Mouse (Mus musculus) thymus, postnatal 0 days (tissue): ENCODE results near the gene Dhx8. TPM values are rescaled to one million over a fixed set of nuclear protein-coding genes. Genes with fewer than 3 reads are reported as not detected.

Experiments used
- DNase-seq: peaks from one replicate; pipeline ENCODE4 v3.0.0-alpha.2; 2015; ENCODE audit warnings: low spot score
- polyA plus RNA-seq: library from polyadenylated mRNA; unstranded; fragments of >200 nt; fragmentation: Nextera tagmentation; extraction: Ambion mirVana; gene quantifications from 2 replicates; pipeline ENCODE4 v1.2.1, GENCODE M21; 2015

Dhx8 gene
- 42.9 and 53.5 TPM in 2 replicates for polyA plus RNA-seq

GRCm38 (mm10) chr11:101732518-101733440 is at the start of gene Dhx8:
Gene Dhx8 (plus strand): TSS chr11:101732919.
- DNase-seq, result peak; percentile 97

- no peak for DNase-seq
Measured at GRCm38 (mm10) chr11:101687351-101688301, 45.1 kb upstream of the Dhx8 start.

GRCm38 (mm10) chr11:101689701-101690113 is 43.0 kb upstream of the Dhx8 start:
- DNase-seq, result no peak

GRCm38 (mm10) chr11:101690326-101690725 is 42.4 kb upstream of the Dhx8 start:
- DNase-seq, result no peak

- DNase-seq, result peak; percentile 10
Measured at GRCm38 (mm10) chr11:101695906-101696661, 36.6 kb upstream of the Dhx8 start.

GRCm38 (mm10) chr11:101697156-101697861 is 35.4 kb upstream of the Dhx8 start:
- DNase-seq, result peak; percentile 71

- no peak for DNase-seq
Measured at GRCm38 (mm10) chr11:101698114-101698513, 34.6 kb upstream of the Dhx8 start.

GRCm38 (mm10) chr11:101699556-101699955 is 33.2 kb upstream of the Dhx8 start:
- DNase-seq, result no peak

GRCm38 (mm10) chr11:101699991-101700390 is 32.7 kb upstream of the Dhx8 start:
- no peak for DNase-seq

GRCm38 (mm10) chr11:101700446-101700845 is 32.3 kb upstream of the Dhx8 start:
- DNase-seq, result no peak

GRCm38 (mm10) chr11:101704081-101704480 is 28.6 kb upstream of the Dhx8 start:
- DNase-seq, result no peak

- DNase-seq, result no peak
Measured at GRCm38 (mm10) chr11:101706764-101707448, 25.8 kb upstream of the Dhx8 start.

- DNase-seq, result no peak
Measured at GRCm38 (mm10) chr11:101708482-101708881, 24.2 kb upstream of the Dhx8 start.

GRCm38 (mm10) chr11:101712811-101713210 is 19.9 kb upstream of the Dhx8 start:
- no peak for DNase-seq

GRCm38 (mm10) chr11:101714012-101714411 is 18.7 kb upstream of the Dhx8 start:
- DNase-seq, result no peak

- no peak for DNase-seq
Measured at GRCm38 (mm10) chr11:101718324-101718723, 14.4 kb upstream of the Dhx8 start.

- DNase-seq, result no peak
Measured at GRCm38 (mm10) chr11:101719986-101720520, 12.7 kb upstream of the Dhx8 start.

- no peak for DNase-seq
Measured at GRCm38 (mm10) chr11:101725043-101725442, 7.7 kb upstream of the Dhx8 start.

GRCm38 (mm10) chr11:101726765-101727164 is 6.0 kb upstream of the Dhx8 start:
- no peak for DNase-seq
